Mouse (Mus musculus) CD4-positive helper T cell, adult 2 months (primary cell): ENCODE data around the gene Slc22a4.

Experiments
- DNase-seq: peaks from one replicate; pipeline ENCODE4 v3.0.0-alpha.2; 2012; ENCODE audit warnings: low read depth, missing footprints, low spot score

The Slc22a4 gene

DNA sequence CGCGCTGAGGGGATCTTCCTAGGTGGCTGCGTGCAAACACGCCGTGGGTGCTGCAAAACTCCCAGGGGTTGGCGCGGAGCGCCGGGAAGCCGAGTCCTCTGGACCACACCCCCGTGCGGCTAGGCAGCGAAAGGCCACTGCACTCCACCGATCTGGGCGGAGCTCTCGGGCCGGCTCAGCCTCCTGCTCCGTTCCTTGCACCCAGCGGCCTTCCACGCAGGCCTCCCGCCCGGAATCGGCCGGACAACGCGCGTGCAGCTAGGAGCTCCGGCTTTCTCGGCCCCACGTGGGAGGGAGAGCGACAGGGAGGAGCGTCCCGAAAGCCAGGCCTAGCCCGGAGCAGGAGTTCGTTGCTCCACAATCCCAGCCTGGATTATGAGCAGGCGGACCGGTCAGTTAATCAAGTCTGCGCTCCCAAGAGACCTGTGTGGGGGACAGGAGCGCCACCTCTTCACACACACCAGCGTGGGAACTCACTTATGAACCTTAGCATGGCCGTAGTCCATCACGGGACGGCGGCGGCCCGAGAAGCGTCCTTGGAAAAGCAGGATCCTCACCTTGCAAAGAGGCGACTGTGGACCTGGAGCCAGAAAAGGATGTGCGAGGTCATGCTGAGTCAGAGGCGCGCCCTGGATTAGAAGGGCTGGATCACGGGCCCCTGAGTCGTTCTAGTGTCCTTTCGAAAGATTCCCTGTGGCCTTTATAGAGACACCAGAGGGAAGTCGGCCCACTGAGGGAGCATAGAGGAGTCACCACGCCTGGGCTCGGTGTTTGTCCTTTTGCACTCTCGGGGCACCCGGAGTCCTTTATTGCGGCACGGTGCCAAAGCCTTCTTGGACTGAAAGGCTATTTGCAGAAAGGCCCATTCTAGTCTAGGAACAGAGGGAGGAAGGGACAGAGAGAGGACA is at the start of gene Slc22a4:
TSS of gene Slc22a4 (minus strand) at position 47 of the 908 bp plus-strand sequence.
- DNase-seq = peak; percentile 49

DNA sequence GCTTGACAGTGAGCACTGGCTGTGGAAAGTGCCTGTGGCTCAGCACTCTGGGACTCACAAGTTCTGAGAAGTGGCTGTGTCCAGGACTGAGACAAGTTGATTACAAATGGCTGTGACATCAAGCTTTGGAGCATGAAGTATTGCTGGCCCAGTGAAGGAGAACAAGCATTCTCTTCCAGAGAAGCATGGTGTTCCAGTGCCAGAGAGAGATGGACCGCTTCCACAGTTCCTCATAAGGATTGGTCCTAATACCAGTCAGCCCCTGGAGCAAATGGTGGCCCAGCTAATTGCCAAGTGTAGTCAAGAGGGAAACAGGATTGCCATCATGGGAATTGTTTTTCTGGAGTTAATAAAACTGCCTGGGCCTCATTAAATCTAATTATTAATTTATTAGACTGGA is 48.2 kb upstream of the Slc22a4 start:
- no peak for DNase-seq

DNA sequence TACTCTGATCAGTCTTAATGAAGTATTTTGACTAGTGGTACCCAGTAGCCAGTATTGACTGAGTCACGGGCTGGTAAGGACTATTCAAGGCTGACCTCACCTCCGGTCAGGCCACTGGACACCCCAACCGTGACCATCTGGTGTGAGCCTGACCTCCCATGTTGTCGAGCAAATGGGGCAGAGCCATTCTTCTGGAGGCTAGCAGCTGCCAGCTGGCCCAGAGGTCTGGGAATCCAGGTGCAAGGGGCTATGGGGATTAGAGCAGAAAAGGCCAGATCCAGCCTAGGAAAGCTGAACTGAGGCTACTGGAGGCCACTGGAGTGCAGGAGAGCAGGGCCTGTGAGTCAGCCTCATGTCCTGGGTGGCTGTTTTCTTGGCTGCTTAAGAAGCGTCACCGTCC is 47.5 kb upstream of the Slc22a4 start:
- DNase-seq = no peak

DNA sequence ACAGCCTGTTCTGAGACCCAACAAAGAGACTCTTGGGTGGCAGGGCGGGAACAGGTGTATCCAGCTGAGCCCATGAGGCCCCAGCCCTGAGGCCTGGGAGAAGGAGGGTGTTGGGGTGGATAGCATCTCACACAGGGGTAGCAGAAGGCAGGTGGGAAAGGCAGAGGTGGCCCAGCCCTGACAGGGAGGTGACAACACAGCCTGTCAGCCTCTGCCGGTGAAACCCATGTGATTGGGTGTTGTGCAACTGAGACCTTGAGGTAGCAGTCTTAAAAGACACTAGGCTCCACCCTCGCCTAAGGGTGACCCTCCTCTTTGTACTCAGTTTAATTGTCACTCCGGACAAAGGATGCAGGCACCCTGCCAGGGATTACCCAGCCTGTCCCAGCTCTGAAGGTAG is 45.4 kb upstream of the Slc22a4 start:
- no peak for DNase-seq

DNA sequence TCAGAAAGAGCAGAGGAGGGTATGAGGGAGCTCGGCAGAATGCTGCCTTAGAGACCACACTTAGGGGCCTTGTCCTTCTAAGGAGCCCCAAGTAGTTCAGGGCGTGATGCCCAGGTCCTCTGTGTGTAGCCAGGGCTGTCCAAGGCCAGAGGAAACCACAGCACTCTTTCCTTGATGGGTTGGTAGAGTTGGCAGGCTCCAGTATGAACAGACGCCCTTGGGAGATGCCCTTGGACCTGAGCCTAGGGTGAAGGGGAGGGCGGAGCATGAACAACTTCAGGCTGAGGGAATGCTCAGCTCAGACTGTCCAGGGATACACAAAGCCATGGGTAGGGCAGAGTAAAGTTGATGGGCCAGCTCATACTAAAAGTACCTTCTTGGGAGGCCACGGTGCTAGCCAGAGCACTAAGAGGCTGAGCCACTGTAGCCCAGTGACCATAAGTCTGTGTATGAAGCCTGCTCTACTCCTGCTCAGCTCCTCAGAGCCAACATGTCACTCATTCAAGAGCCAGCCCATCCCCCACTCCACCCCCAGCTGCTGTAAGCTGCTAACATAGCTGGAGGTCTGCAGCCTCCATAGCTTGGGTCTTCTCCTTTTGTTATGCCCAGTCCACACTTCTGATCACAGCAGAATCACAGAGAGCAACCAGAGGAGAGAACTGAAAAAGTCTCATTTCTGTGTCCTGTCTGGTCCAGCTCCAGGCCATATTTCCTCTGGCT is 44.0 kb upstream of the Slc22a4 start:
- no peak for DNase-seq

DNA sequence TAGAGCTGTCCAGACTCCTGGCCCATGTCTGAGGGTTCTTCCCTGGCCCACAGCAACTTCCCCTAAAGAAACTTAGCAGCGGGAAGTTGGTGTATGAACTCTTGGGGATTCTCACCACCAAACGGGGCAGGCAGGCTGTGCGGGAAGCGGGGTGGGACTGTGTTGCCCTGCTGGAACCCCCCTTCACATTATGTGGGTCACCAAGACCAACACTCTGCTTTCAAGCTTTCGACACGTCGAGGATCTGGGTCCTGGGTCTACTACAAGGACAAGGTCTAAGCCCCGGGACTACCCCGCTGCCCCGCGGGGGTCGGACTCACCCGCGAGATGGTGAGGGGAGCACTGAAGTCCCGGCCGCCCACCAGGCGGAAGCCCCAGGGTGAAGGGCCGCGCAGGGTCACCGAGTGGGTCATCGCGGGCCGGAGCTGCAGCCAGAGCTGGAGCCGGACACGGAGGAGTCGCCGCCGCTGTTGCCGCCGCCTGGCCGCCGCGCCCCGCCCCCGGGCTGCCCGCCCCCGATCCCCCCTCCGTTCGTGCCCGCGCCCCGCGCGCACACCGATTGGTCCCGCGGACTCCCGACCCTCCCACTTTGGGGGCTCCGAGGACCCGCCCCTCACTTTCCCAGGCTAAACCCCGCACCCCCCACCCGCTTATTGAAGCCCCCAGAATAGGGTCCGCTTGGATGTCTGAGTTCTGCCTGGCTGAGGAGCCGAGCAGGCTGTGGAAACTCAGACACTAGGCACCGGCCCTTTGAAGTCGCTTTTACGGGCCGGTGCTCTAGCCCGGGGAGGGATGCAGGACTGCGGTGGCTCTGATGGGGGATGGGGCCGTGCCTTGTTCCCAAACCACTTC is 40.9 kb upstream of the Slc22a4 start, which contains the start of gene Pdlim4:
TSS of gene Pdlim4 (minus strand) at position 495 of the 852 bp plus-strand sequence.
- peak; percentile 47 for DNase-seq

DNA sequence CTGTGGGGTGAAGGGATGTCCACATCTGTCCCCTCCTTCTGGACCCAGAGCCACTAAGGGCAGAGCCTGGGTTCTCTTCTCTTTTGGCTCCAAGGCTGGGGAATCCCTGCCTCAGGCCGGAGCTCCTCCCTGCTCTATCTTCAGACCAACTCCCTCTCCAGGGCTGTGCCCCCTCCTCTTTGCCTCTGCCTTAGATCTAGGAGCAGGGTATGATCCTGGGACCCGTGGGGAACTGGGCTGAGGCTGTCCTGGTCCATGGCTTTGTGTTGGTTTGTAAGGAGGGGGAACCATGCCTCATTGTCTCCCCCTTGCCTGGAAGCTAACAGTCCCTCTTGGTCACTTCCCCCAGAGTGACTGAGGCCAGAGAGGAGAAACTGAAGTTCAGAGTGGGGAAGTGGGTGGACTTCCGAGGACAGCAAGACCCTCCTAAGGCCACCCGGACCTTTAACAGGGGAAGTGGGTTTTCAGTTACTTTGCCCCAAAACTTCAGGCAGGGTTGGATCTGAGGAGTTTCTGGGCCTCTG is 40.2 kb upstream of the Slc22a4 start:
- no peak for DNase-seq

DNA sequence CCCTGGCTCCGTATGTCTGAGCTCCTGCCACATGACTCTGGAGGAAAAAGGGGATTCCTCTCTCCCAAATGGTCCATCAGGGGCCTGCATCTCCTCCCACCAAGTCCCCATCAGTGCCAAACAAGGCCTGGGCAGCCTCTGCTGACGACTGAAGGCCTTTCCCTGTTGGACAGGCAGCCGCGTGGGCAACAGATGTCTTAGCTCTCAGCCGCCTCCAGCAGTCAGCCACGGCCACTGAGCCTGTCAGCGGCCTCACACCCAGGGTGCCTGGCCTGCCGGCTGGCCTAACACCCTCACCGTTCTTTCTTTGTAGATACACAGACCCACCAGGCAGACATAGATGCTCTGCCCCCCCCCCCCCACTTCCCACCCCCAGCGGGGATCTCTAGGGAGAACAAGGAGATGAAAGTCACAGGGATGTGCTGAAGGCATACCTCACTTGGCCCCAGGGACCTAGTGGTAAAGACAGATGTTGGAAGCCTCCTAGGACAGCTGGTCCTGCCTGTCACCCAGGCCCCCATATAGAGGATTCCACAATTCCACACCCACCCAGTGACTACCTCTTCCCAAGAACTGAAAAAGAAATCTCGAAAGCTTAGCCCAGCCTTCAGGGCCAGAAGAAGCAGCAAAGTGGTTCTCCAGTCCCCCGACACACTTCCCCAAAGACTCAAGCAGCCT is 39.6 kb upstream of the Slc22a4 start:
- no peak for DNase-seq

DNA sequence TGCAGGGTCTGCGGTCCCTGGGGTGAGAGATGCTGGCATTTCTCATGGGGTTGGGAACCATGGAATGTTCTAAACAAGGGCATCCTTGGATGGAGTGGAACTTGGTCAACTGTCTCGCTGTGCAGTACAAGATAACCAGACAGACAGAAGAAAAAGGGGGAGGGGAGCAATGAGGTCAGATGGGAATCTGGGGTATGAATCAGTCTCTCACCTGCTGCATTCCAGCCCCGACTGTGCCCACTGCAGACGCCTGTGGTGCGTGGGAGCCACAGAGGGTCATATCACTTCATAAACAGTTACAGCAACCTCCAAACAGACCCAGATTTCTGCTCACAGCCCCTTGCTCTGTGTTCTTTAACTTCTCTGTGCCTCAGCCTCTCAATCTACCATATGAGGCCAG is 38.5 kb upstream of the Slc22a4 start:
- no peak for DNase-seq

DNA sequence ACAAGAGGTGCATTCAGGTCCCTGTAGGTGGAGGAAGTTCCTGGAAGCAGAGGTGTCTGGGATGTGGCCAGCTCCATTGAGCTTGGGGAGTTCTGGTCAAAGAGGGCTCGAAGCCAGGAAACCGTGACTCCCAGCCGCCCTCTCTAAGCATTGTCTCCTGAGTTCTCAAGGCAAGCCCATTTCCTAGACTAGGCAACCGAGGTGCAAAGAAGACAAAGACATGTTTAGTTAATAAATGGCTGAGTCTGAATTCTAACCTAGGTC is 38.0 kb upstream of the Slc22a4 start:
- no peak for DNase-seq

DNA sequence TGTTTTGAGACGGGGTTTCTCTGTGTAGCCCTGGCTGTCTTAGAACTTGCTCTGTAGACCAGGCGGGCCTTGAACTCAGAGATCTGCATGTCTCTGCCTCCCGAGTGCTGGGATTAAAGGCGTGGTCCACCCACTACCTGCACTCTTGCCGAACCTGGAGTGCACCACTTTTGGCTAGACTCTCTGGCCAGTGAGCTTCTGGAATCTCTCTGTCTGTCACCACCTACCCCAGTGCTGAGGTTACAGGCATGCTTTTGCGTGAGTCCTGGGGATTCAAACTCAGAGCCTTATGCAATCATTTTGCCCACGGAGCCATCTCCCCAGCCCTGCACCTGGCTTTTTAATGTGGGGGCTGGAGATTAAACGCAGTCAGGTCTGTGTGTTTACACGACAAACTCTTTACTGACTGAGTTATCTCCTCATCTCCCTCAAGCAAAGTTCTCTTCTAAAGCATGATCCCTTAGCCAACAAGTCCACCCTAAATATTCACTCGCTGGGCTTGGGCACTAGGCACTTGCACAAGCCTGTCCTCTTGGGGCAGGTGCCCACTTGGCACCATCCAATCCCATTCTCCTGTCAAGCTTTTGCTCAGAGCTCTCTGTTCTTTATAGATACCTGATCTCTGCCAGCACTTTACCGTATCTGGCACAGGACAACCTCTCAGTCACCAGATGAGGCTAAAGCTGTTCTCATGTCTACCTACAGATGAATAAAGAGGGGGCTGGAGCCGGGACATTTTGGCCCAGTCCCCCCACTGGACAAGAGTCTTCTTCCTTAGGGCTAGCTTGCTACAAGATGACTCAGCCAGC is 37.4 kb upstream of the Slc22a4 start:
- no peak for DNase-seq

DNA sequence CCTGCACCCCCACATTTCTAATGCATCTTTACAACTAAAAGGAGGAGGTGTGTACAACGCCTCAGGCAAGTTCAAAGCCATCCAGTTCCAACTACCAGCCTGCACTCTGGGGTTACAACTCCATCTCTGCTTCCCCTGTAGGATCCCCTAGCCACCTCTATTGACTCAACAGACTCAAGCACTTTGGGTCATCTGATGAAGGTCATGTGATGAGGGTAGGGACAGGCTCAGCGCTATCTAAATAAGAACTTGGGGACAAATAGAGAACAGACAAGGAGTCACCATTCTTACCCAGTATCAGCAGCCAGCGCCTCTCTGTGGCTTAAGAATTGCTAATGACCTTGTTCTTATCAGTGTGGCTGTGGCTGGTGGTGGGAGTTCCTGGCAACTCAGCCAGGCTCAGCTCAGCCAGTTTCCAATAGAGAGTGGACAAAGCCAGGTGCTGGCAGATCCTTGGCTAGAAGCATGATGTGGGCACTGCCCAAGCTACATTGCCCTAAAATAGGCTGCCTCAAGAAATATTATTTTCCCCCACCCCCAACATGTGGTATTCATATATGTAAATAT is 36.6 kb upstream of the Slc22a4 start:
- no peak for DNase-seq

DNA sequence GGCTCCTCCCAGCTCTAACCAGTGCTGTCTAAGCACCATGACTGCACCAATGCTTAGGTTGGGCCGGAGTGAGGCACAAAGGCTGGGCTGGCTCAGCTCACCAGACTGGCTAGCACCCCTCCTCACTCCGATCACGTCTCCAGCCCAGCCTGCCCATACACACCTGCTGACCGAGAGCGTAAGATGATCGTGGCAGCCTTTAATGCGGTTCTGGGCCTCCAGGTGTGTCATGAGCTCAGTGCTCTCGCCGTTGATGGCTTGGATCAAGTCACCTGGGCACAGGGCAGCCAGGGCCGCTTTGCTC is 35.5 kb upstream of the Slc22a4 start:
- no peak for DNase-seq

DNA sequence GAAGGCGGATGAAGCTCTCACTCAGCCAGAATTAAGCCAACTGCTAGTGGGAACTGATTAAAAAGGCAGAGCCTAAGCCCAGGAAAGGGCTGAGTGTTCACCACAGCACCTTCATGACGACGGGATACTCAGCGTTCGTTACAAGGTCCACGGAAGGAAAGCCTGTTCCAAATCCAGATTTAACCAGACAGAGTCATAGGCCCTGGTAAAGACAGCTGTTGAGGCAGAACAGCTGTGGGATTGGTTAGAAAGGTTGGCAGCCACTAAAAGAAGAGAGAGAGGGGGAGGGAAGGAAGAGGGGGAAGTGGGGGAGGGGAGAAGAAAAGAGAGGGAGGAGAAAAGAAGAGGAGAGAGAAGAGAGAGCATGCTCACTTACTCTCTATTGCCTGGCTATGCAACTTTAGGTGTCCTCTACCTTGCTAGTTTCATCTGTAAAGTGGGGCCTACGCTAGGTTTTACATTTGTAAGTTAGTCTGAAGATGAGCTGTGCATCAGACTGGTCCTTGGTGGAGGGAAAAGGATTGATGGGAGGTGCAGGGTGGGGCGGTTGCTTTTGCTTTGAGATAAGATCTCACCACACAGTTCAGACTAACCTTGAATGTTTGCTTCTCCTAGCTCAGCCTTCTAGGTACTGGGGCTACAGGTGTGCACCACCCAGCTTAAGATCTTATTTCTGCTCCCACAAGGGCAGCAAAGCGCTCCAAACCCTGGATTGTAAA is 35.0 kb upstream of the Slc22a4 start:
- peak; percentile 87 for DNase-seq

DNA sequence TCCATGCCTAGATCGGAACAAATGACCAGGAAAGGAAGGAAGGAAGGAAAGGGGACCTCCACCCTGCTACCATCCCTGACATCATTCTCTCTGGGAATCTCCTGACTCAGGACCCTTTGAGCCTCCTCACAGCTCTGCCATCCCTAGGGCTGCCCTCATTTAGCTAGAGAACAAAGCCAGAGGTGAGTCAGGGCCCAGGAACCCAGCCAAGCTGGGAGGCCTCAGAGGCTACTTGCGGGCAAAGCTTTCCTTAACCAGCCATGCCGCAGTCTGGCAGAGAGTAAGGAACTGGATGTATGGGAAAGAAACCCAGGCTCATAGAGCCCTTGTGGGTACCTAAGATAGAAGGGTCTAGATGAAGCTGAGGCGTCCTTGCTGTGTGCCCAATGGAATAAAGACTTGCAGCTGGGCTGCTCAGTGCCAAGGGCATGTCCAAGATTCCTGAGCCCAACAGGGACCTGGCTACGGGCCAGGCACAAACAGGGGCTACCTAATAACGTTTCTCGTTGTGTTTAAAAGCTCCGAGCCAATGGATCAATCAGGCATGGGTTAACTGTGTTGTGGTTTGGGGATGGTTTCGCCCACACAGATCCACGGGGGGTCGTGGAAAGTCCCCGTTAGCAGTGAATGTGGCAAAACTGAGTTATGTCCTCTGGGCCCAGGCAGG is 34.3 kb upstream of the Slc22a4 start:
- no peak for DNase-seq

DNA sequence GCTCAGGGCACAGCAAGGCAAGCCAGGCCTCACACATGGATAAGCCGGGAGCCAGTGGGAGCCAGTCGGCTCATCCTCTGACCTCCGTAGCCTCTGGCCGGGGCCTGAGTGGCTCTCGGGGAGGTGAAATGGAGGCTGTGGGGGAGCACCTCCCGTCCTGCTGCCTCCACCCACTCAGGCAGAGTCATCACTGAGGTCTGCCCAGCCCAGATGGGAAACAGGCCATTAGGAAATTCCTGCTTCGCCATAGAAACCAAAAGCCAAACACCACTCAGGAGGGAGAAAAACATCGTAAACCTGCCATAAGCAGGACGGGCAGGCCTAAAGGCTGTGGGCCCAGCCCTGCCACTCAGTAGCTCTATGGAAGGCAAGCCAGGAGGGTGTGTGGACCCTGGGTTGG is 32.4 kb upstream of the Slc22a4 start:
- DNase-seq = no peak

DNA sequence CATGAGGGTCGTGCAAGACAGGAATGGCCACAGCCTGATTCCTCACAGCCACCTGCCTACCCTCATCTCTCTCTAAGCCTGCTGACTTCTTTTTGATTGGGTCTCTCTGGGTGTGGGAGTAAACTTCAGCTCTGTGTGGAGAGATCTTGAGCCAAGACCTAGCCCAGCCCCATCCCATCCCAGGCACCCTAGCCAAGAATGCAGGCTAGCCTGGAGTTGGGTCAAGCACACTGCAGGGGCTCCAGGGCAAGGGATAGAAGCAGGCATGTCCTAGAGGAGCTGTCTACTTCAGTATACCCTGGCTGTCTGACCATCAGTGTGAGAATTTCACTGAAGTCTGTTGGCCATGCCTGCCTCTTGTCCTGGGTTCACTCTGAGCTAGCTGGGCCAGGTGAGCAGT is 31.6 kb upstream of the Slc22a4 start:
- DNase-seq = no peak

DNA sequence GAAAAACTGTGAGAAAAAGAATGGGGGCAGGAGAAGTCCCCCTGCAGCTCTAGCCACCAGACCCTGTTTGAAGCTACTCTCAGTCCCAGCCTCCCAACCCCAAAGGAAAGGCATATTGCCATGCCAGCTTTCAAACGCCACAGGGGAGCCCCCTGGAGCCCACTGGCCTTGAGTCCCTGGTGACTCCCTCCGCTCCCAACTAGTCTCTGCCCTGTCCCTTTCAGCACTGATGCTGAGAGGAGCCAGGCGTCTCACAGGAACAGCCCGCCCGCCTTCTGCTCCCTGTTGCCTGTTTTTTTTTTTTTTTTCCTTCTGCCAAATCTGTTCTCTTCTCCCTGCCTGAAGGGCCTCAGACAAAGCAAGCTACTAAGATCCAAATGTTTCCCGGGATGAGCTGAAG is 30.8 kb upstream of the Slc22a4 start:
- no peak for DNase-seq

DNA sequence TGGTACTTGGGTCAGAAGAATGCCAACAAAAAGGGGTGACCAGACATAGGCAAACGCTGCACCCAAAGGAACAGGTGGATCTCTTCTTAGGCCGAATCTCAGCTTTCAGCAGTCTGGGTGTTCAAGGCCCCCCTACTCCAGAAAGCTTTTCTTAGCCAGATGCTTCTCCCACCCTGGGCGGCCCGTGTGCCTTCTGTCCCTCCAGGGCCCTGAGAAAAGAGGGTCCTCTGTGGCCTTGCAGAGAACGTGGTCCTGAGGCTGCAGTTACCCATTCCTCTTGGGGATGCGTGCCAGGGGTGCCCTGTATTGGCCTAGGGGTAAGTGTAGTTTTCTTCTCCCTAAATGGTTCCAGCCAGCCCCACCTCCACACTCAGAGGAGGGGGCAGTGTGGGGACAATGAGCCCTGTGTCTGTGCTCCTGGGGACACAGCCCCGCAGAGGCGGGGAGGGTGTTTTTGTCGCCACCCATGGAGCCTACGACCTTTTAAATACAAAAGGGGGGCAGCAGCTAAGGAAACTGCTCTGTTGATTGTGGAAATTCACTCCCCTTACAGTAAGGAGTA is 30.2 kb upstream of the Slc22a4 start:
- DNase-seq = no peak
